Mouse (Mus musculus) C2C12 (cell line): ENCODE measurements around the gene Nat9. TPM values are rescaled to one million over a fixed set of nuclear protein-coding genes. Genes with fewer than 3 reads are reported as not detected.

Source experiments
- H3K27me3 ChIP-seq: one replicate; pipeline ENCODE4 v1.6.1; 2011; ENCODE audit not compliant: control insufficient read depth, insufficient read depth, insufficient read length
- H3K36me3 ChIP-seq: one replicate; pipeline ENCODE4 v1.6.1; 2011; ENCODE audit not compliant: control insufficient read depth, insufficient read depth
- H3K4me3 ChIP-seq: one replicate; pipeline ENCODE4 v1.5.1; 2011; ENCODE audit warnings: mild to moderate bottlenecking, control low read depth; ENCODE audit not compliant: poor library complexity, insufficient read depth, severe bottlenecking
- H3K79me2 ChIP-seq: one replicate; pipeline ENCODE4 v1.6.1; 2011; ENCODE audit not compliant: control insufficient read depth, insufficient read depth
- H3K79me3 ChIP-seq: one replicate; pipeline ENCODE4 v1.6.1; 2011; ENCODE audit warnings: low read depth, control low read depth
- H3ac ChIP-seq: one replicate; pipeline ENCODE3; 2011; ENCODE audit warnings: low read depth; ENCODE audit not compliant: control insufficient read depth, insufficient read length
- CEBPB ChIP-seq: IDR thresholded peaks from one replicate; pipeline ENCODE4 v1.6.1; 2011; ENCODE audit warnings: low read depth, mild to moderate bottlenecking, control low read depth, moderate library complexity
- CTCF ChIP-seq: IDR thresholded peaks from one replicate; pipeline ENCODE4 v1.5.1; 2011; ENCODE audit not compliant: control insufficient read depth, insufficient read depth, insufficient read length
- FOSL1 ChIP-seq: IDR thresholded peaks from one replicate; pipeline ENCODE4 v1.8.0; 2011; ENCODE audit warnings: mild to moderate bottlenecking, low read length; ENCODE audit not compliant: poor library complexity, insufficient read depth, severe bottlenecking
- MAX ChIP-seq: IDR thresholded peaks from one replicate; pipeline ENCODE4 v1.6.1; 2011; ENCODE audit warnings: mild to moderate bottlenecking, control low read depth
- MYOD1 ChIP-seq: IDR thresholded peaks from one replicate; pipeline ENCODE4 v1.6.1; 2011; ENCODE audit warnings: low read depth; ENCODE audit not compliant: control insufficient read depth, insufficient read length
- MYOG ChIP-seq: IDR thresholded peaks from one replicate; pipeline ENCODE4 v1.6.1; 2011; ENCODE audit not compliant: control insufficient read depth, insufficient read length; ENCODE audit errors: extremely low read depth
- USF1 ChIP-seq: IDR thresholded peaks from one replicate; pipeline ENCODE4 v1.6.1; 2011; ENCODE audit warnings: low read depth, mild to moderate bottlenecking, control low read depth, moderate library complexity
- polyA plus RNA-seq: library from polyadenylated mRNA; unstranded; fragments of >200 nt; fragmentation: generic; extraction: Trizol; gene quantifications from one replicate; pipeline ENCODE4 v1.2.1, GENCODE M21; 2012; ENCODE audit warnings: missing spikeins

The Nat9 gene
- polyA plus RNA-seq, 1 experiment = 9.1 TPM

DNA sequence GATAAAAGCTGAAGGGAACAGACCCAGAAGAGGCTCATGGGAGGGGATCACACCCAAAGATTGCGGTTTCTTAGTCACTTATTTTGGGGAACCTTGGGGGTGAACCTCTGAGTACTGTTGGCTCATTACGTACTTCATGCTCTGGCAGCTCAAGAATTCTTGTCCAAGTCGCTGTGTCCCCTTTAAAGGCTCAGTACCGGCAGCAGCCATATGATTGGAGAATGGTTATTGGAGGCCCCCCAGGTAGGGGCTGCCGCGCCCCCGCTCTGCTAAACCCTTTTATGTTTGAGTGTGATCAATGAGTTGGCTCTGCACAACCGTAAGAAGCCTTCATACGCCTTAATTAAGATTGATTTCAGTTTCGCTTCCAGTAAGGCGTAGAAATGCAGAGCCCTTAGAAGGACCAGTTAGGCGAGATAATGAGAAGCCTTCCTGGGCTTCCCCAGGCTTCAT, 11.3 kb upstream of the Nat9 start:
- Histone ChIP-seq H3K4me3 (no peak overlapping the region), H3ac (no peak overlapping the region), H3K27me3 (no peaks in the 10 kb centered on the region), H3K36me3 (peaks cover 10% of the 10 kb centered on the region), H3K79me2 (no peaks in the 10 kb centered on the region), H3K79me3 (no peaks in the 10 kb centered on the region)
- no peak for TF ChIP-seq MYOD1
- TF ChIP-seq CTCF = no peak
- no peak for TF ChIP-seq MYOG
- no peak for TF ChIP-seq CEBPB
- TF ChIP-seq USF1 = no peak
- TF ChIP-seq FOSL1 = no peak

DNA sequence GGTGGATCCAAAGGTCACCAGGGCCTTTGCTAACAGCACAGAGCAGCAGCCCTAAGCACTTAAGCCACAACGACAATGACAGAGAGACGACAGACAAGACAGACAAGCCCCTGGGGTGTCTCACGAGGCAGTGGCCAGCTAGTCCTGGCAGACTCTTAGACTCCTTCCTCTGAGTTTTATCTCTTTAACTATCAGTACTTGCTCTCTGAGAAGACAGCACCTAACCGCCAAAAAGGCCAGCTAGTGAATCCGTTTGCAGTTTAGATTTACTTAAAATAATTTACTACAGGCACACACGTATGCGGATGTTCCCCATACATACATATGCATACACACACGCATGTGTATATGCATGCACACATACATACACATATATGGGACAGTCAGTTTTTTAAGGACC, 9.9 kb upstream of the Nat9 start:
- Histone ChIP-seq H3K79me3 (no peaks in the 10 kb centered on the region), H3K4me3 (no peak overlapping the region), H3ac (no peak overlapping the region), H3K36me3 (peaks cover 5% of the 10 kb centered on the region), H3K79me2 (no peaks in the 10 kb centered on the region), H3K27me3 (no peaks in the 10 kb centered on the region)
- TF ChIP-seq MYOD1 = no peak
- no peak for TF ChIP-seq MAX
- no peak for TF ChIP-seq USF1
- TF ChIP-seq MYOG = no peak
- TF ChIP-seq CTCF = no peak
- TF ChIP-seq FOSL1 = no peak
- TF ChIP-seq CEBPB = no peak

DNA sequence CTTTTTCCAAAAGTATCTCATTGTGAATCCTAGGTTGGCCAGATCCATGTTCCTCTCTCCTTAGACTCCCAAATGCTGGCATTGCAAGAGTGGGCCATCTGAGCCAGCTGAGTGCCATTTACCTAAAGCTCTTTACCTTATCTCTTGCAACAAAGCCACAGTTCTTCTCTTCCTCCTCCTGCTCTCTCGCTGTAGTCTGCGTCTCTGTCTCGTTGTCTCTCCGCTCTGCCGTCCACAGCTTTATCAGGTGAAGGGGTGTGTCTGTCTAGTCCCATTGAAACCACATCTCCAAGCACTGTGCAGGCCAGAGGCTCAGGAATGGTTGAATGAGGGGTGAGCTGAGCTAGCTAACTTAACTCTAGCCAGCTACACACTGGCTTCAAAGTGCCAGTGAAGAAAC, 8.3 kb upstream of the Nat9 start:
- H3K4me3 ChIP-seq = no peak overlapping the region
- no peaks in the 10 kb centered on the region for H3K36me3 ChIP-seq
- no peaks in the 10 kb centered on the region for H3K27me3 ChIP-seq
- H3K79me3 ChIP-seq = no peaks in the 10 kb centered on the region
- H3K79me2 ChIP-seq = no peaks in the 10 kb centered on the region
- no peak overlapping the region for H3ac ChIP-seq
- TF ChIP-seq FOSL1 (no peak), MAX (no peak), MYOD1 (no peak), MYOG (no peak), CEBPB (no peak), USF1 (no peak), CTCF (no peak)

DNA sequence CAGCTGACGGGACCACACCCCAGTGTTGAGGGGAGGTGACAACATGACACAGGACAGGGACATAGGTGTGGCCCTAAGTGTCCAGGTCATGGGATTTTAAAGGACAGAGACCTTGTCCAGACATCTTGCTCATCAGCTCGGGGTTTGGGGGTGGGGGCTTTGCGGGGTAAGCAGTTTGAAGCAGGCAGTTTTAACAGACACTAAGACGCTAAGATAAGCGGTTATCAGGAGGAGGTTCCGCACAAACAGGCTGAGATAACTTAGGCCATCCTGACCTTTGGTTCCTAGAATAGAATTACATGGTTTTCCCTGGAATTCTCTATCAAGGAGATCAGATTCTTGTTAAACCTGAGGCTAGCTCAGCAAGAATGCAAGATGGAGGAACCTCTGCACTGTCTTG, 7.0 kb upstream of the Nat9 start:
- no peak overlapping the region for H3K4me3 ChIP-seq
- H3K27me3 ChIP-seq = no peaks in the 10 kb centered on the region
- no peak overlapping the region for H3ac ChIP-seq
- no peaks in the 10 kb centered on the region for H3K79me2 ChIP-seq
- TF ChIP-seq MYOD1 (no peak), CTCF (no peak), MYOG (no peak), USF1 (no peak)
- H3K36me3 ChIP-seq = no peaks in the 10 kb centered on the region
- H3K79me3 ChIP-seq = no peaks in the 10 kb centered on the region

DNA sequence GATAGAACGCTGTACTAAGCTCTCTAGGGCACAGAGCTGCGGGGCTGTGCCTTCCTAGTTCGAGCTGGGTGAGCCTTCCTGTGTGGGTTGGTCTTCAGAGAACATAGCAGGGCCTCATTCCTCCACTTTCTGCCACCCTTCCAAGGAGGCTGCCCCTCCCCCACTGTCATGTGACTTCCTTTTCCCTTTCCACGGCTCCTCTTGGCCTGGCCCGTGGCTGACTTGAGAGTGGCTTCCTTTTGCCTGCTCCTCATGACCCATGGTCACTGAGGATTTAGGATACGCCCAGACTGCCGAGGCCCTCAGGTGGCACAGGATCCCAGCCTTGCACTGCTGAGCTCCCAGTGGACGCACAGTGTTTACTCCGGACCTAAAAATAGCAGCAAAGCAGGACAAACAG, 4.5 kb upstream of the Nat9 start:
- no peak overlapping the region for H3ac ChIP-seq
- H3K79me3 ChIP-seq = peaks cover 2% of the 10 kb centered on the region
- no peak overlapping the region for H3K4me3 ChIP-seq
- TF ChIP-seq FOSL1 = no peak
- TF ChIP-seq CTCF = no peak
- TF ChIP-seq CEBPB = no peak
- TF ChIP-seq MAX = no peak
- TF ChIP-seq MYOD1 = no peak
- TF ChIP-seq USF1 = no peak
- TF ChIP-seq MYOG = no peak
- H3K36me3 ChIP-seq = no peaks in the 10 kb centered on the region
- H3K79me2 ChIP-seq = no peaks in the 10 kb centered on the region
- H3K27me3 ChIP-seq = no peaks in the 10 kb centered on the region

DNA sequence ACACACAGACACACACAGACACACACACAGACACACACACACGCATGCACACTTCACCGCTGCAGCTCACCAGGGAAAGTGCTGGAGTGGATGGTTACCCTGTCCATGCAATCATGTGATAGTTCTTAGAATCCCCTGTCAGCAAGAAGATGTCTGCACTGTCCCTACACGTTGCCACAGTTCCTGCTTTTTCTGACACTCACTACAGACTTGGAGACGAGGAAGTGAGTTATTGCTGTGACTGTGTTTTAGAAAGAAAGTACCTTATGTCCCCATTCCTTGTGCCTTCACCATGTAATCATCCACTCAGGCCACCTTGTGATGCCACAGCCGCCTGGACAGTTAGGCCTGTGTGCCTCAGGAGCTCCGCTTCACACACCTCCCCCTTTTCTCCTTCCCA, 1.6 kb upstream of the Nat9 start:
- H3K36me3 ChIP-seq = no peaks in the 10 kb centered on the region
- no peak overlapping the region for H3K4me3 ChIP-seq
- H3K79me2 ChIP-seq = no peaks in the 10 kb centered on the region
- no peaks in the 10 kb centered on the region for H3K27me3 ChIP-seq
- peaks cover 2% of the 10 kb centered on the region for H3K79me3 ChIP-seq
- TF ChIP-seq CTCF (no peak), CEBPB (no peak), MYOG (no peak), MAX (no peak), MYOD1 (no peak), FOSL1 (no peak), USF1 (no peak)
- no peak overlapping the region for H3ac ChIP-seq

DNA sequence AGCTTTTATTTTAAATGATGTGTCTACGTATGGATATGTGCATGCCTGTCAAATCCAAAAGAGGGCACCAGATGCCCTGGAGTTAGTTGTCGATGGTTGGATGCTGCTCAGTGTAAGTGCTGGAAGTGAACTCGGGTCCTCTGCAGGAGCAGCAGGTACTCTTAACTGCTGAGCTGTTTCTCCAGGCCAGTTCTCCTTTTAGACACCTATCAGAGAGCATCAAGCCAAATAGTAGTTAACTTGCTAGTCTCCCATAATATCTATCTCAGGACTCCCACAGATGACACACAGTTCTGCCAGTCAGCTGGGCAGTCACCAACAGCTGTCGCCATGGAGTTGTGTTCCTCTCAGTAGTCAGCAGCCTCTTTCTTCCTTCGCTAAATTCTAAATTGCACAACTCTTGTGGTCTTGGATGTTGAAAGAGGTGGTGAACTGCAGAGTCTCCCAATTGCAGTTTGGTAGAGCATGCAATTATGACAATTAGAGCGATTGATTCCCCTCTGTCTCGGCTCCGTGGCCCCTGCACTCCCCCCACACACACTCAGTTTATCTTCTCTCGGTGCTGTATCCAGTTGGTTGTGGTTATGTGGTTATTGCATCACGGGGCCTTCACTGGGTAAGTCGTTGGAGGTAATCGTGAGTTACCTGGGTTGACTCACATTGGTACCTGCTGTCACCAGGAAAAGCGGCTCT, 1.0 kb upstream of the Nat9 start:
- peaks cover 2% of the 10 kb centered on the region for H3K79me3 ChIP-seq
- H3ac ChIP-seq = no peak overlapping the region
- H3K79me2 ChIP-seq = no peaks in the 10 kb centered on the region
- no peaks in the 10 kb centered on the region for H3K27me3 ChIP-seq
- no peak overlapping the region for H3K4me3 ChIP-seq
- H3K36me3 ChIP-seq = no peaks in the 10 kb centered on the region
- no peak for TF ChIP-seq CTCF
- peak; percentile 28 for TF ChIP-seq CEBPB
